Mouse (Mus musculus) kidney, postnatal 14 days (tissue): ENCODE data around the gene Cpt1b.

ENCODE experiments used
- DNase-seq: peaks from one replicate; pipeline ENCODE4 v3.0.0; 2022; ENCODE audit warnings: mixed read lengths

Gene Cpt1b

GRCm38 (mm10) chr15:89378831-89379401 is 46.7 kb downstream of the Cpt1b start, which contains the start of gene Odf3b:
Odf3b (minus strand) TSS chr15:89379282.
- peak; percentile 53 for DNase-seq

- DNase-seq = no peak
Measured at GRCm38 (mm10) chr15:89377938-89378828, 47.5 kb downstream of the Cpt1b start.

DNA sequence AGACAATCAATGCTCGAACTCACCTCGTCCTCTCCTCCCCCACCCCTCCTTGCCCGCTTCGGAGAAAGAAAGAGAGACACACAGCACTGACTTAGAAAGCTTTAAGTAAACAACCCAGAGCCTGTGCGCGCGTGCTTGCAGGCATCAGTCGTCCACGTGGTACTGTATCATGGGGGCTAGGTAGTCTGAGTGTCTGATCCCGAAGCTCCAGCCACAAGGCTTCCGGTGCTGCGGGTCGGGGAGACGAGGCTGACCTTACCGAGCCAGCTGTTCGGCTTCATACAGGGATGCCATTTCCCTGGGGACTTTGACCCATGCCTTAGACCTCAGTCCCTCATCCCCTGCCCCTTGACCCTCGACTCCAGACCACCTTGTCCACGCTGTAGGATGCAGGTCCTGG is 48.3 kb downstream of the Cpt1b start:
- no peak for DNase-seq

GRCm38 (mm10) chr15:89376957-89377356 is 48.7 kb downstream of the Cpt1b start, which contains the start of gene Tymp:
Tymp (minus strand) TSS chr15:89377039.
- DNase-seq = no peak

DNA sequence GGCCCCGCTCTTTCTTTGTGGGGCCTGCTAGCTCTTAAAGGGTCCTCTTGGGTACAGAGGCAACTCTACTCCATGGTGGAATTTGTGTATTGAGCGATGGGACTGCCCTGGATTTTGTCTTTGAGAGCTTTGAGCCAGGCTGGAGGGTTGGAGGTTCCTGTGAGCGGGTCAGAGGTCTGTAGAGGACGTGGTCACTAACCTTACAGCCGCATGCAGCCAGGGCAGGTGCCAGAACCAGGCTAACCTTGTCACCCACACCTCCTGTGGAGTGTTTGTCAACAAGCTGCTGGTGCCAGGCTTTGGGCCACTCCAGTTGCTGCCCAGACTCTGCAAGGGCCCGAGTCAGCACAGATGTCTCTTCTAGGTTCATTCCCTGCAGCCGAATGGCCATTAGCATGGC is 49.6 kb downstream of the Cpt1b start:
- DNase-seq = no peak

DNA sequence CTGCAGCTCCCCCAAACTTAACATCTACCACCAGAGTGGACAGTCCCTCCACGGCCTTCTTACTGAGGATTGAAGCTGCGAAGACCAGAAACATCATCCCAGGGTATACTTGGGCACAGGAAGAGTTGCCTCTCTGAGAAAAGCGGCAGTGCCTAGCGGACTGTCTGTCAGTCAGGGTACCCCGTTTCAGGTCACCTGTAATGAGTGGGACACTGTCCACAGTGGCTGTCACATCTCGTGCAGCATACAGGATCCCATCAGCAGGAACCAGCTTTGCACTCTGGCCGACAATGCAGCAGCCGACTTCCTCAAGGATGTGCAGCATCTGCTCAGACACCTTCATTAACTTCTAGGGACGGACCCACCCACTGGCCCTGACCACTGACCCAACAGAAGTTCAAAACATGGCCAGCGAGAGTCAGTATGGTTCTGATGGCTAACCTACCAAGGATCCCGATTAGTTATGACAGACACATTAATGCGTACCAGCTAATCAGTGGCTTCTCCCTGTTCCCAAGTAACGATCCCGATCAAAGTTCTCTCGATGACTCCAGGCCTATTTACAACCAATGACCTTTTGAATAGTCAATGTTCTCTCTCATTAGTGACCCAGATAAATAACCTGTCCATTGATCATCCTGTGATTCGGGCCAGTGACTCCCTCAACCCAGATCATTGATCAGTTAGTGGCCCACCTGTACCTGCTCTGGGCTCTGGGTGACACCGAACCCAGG is 50.7 kb downstream of the Cpt1b start:
- DNase-seq = no peak

DNA sequence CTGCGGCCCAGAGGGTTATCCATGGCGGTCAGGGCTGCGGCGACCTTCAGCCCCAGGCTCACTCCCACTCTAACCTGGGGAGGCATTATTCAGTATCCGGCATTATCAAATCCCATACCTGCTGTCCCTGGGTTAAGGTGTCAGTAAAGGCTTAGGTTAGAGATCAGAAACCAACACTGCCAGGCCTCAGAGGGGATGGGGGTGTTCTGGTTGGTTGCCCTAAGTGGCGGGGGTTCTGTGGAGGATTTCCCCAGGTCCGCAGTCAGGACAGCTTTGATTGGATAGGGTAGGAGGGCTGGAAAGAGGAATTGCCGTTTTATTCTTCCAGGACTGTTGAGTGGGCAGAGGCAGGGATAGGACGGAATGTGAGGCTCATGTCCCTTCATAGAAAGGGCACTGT is 51.3 kb downstream of the Cpt1b start:
- no peak for DNase-seq

GRCm38 (mm10) chr15:89373762-89374248 is 51.9 kb downstream of the Cpt1b start, which contains the start of gene Sco2:
Sco2 (minus strand) TSS chr15:89373846.
- peak; percentile 93 for DNase-seq

DNA sequence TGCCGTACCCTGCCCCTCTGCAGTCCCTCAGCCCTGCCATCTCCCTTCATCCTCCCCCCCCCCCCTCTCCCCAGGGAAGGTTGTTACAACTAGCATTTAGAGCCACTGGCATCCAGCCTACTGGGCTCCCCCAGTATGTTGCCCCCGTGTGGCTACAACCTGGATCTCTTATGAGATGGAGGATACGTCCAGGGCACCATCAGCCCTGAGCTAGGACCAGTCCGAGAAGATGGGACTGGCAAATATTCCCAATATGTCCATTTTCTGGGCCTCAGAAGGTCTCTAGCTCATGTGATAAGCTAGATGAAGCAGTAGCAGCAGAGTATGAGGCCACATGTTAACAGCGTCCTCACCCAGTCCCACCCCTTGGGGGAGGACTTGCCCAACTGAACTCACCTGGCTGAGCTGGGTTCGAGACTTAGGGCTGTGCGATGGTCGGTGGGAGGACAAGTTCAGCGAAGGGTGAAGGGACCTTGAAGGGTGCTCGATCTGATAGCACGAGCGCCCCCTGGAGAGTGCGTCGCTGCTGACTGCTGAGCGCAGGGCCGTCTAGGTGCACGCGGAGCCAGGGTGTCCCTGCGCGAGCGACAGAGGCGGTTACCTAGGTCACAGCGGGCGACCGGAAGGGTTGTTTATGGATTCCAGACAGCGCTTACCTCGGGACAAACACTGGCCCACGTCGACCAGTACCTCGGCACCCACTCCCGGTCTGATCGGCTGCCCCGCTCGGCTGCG is 52.5 kb downstream of the Cpt1b start:
- peak; percentile 91 for DNase-seq

GRCm38 (mm10) chr15:89372536-89372935 is 53.1 kb downstream of the Cpt1b start:
- no peak for DNase-seq

DNA sequence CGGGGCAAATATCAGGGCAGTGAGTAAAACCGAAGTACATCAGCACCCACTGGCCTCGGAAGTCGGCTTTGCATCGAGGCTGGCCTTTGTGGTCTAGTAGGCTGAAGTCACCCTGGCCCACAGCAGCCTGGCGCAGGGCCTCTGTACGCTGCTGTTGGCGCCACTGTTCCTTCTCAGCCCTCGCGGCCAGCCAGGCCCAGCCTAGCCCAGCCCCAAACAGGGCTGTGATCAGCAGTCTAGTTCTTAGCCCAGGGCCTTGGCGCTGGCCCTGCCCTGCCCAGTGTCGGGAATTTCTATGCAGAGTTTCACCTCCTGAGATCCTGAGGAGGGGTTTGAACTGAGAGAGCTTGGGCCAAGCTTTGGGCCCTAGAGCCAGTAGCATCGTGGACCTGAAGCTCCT is 53.6 kb downstream of the Cpt1b start:
- DNase-seq = no peak
